Mouse (Mus musculus) E14TG2a.4 (cell line): ENCODE measurements around the gene Ppp1r21.

Experiments
- CTCF ChIP-seq: conservative IDR thresholded peaks from 2 replicates; pipeline ENCODE4 v1.5.1; 2014; ENCODE audit warnings: low read length
- NANOG ChIP-seq: IDR thresholded peaks from 2 replicates; pipeline ENCODE4 v1.6.1; 2014; ENCODE audit warnings: borderline replicate concordance, low read length, mixed read lengths
- POU5F1 ChIP-seq: IDR thresholded peaks from 2 replicates; pipeline ENCODE4 v1.6.1; 2014; ENCODE audit warnings: low read length, borderline replicate concordance

DNA sequence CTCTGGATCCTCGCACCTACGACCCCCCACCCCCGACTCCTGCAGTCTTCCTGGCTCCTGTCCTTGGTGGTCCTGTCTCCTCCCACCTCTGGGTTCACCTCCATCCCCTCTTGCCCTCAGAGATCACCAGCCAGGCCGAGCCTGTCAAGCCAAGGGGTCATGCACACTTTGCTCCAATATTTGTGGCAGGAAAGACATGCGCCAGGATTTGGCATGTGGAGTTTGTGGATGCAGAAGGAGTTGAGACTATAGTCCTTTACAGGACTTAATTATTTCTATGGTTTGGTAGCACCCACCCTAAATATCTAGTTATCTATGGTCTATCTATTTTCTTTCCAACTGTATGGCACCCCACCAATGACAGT, 68.1 kb downstream of the Ppp1r21 start:
- TF ChIP-seq CTCF = no peak
- no peak for TF ChIP-seq POU5F1
- no peak for TF ChIP-seq NANOG
